Mouse (Mus musculus): Measurements from ENCODE around the gene Cdc42bpa. TPM values are rescaled to one million over a fixed set of nuclear protein-coding genes. Genes with fewer than 3 reads are reported as not detected.
A peak's percentile ranks its signal among the peaks of the same experiment; 100 is the strongest.
"Not testable (repeated sequence)": the region's sequence is repeated elsewhere in the genome, so short reads cannot be mapped to it uniquely, and the experiment has no call there.

The Cdc42bpa gene
- total RNA-seq, 2 experiments from 2014 or later = 19.1 to 25.7 TPM

DNA sequence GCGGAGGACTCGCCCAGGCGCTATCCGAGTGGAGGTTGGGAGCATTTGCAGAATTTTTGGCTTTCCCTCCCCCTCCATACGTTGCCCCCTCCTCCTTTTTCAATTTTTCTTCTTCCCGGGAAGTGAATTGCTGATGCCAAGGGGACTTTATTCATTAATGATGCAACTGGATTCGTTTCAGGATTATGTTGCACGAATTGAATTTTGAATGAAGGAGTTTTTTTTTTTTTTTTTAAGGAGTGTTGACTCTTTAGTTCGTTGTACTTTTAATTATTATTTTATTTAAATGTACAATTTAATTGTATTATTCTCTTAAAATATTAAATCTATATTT is 238 bp downstream of the Cdc42bpa start:
- no peak for DNase-seq (ENCODE audit: low spot score)

DNA sequence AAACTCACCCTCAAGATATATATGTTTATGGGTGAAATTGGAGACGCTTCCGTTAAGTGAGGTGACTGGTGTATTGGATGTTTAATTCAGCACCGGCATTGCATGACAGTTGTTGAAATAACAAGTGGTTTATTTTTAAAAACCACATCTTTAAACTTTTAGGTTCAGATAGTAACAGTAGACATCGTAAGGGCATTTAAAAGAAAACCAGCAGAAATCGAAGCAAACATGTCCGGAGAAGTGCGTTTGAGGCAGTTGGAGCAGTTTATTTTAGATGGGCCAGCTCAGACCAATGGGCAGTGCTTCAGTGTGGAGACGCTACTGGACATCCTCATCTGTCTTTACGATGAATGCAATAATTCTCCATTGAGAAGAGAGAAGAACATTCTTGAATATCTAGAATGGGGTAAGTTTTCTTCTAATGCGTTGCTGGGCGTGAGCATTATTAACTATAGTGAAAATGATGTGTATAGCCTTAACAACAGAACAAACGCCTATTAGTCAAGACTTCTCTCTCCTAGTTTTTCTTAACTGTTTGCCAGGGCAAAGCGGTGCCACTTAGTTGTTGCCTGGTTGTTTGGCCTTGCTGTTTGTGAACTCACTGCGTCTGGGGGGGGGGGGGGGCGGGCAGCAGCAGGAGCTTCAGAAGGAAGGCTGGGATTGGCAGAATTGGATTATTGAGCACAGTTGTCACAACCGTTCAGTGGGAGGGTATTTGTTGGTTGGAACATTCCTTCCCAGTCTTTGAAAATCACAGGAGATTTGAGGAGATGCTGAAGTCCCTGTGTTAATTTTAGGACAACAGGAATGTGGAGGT is 818 bp downstream of the Cdc42bpa start:
- no peak for DNase-seq (ENCODE audit: low spot score)

DNA sequence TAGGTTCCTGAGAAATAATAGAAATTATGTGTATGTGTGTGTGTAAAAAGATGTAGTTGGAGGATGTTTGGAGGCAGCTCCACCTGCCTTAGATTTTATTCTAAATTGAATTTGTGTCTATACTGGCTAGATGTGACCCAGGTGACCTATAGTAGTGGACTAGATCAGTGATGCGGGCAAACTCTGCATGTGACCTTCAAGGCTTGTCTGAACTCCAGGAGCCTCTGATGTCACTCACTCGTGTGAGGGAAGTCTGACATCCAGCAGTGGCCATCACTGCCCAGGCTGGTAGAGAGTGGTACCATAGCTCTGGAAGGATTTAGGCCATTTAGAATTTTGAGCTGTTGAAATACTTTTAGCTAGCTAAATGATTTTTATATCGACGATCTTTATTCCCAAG is 1.5 kb downstream of the Cdc42bpa start:
- DNase-seq (ENCODE audit: low spot score) = no peak

DNA sequence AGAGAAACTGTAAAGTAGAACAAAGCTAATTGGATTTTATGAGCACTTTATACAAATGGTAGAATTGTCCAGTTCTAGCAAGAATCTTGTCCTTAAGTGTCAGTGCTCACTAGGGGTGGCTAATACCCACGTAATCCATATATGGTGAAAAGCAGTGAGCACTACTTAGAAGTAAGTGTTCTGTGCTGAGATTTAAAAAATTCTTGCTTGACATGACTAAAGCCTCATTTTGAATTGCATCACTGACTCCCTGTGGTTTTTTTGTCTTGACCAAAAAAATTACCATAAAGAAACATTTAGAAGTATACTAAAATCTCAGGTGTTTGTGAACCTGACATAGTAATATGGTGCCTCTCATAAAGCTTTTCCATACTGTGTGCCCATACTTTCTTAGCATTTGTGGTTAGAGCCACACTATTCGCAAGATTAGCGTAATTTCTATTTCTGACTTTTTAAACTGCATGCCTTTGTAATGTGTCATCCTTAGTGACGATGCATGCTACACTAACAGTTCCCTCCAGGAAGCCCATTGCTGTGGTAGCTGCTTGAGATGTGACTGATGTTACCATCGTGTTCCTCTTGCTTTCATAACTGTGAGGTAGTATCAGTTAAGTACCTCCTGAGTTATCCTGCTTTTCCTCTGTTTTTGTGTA is 9.6 kb downstream of the Cdc42bpa start:
- DNase-seq (ENCODE audit: low spot score) = no peak

DNA sequence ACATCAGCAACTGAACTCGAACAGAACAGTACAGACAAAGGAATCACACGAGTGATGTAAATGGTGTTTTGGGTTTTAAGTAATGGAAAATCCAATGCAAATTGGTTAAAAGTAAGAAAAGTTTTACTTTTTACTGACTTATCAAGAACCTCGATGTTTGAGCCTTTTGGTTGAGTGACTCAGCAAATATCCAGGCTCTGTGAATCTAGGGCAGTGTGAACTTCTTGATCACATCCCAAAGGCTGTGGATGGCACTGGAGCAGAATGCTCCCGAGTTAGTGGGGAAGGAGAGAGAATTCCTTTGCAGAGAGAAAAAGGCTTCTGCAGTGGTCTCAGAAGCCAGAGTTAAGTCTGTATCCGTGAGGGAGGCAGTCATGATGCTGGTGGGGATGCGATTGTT is 14.7 kb downstream of the Cdc42bpa start:
- DNase-seq (ENCODE audit: low spot score) = no peak

DNA sequence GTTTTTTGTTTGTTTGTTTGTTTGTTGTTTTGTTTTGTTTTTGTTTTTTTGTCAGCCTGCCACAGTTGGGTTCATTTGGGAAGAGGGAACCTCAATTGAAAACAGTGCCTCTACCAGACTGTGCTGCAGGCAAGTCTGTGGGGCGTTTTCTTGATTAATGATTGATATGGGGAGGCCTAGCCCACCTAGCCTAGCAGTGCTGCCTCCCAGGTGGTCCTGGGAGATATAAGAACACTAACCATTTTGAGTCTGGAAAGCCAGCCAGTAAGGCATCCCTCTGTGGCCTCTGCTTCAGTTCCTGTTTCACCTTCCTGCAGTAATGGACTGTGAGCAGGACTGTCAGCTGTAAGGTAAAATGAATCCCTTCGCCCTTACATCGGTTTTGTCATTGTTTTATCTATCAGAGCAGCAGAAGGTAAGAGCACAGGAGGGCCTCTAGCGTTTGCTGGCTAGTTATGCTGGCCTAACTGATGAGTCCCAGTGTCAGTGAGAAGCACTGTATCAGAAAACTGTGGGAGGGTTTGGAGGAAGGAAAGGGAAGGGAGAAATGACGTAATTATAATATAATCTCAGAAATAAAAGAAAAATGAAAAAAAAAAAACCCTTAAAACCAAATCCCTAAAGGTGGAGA is 15.5 kb downstream of the Cdc42bpa start:
- no peak for DNase-seq (ENCODE audit: low spot score)

DNA sequence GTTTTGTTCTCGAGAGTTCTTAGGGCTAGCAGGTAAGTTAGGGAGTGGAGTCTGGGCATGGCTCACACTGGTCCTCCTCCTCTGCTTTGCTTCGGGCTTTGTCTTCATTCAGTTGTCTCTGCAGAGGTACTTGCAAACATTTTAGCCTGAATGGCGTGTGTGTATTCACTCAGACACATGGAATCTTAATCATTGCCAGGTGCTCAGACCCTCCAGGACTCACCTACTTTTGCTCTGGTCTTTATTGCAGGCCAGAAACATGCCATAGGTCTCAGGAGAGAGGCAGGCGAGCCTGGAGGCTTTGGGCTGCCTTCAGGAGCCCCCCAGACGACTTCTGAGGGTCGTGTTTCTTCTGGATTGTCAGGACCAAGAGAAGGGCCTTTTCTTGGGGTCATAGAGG is 17.2 kb downstream of the Cdc42bpa start:
- DNase-seq (ENCODE audit: low spot score) = no peak

DNA sequence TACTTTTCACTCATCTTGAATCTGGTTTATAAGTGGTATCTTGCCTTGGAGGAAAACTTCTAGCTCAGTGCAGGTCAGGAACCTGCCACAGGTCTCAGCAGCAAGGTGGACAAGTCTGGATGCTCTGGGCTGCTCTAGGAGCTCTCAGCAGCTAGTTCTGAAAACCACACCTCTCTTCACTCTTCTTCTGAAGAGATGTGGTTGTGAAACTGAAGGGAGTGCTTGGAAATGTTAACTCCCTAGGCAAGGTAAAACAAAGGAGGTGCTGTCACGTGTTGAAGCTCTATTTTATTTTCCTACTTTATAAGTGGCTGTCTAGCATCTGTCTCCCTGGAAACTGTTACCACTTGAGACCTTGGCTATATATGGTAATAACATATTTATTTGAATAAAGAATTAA is 18.5 kb downstream of the Cdc42bpa start:
- no peak for DNase-seq (ENCODE audit: low spot score)

DNA sequence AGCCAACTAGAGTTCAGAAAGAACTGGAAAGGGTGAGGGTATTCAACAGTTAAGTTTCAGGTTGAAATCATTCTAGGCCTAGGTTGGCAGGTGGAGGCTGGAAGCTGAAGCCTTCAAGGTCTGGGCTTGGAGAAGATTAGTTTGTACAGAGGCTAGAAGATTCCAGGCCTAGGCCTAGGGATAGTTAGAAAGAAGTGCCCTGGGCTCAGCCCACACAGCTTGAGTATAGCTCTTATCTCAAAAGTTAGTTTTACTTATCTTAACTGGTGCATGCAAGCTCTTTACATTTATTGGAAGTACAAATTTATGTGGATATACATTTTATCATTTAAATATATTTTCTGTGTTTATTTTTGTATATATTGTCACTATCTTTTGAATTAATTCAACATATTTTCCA is 21.4 kb downstream of the Cdc42bpa start:
- DNase-seq (ENCODE audit: low spot score) = no peak

DNA sequence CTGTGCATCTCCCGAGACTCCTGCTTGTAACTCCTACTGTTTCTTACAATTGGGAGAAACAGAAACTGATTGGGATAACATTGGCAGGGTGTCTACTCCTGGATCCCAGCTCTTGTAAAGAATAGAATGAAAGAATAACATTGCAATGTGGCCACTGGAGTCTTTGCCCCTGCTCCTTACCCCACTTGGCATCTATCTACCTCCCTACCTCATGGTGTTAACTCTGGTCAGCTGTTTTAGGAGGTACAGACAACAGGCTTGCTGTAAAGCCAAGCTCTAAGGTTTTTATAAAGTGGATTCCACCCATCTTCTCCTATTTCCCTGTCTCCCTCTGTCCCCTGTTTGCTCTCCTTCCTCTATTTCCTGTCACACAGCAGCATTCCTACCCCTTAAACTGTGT is 21.9 kb downstream of the Cdc42bpa start:
- DNase-seq (ENCODE audit: low spot score) = no peak

DNA sequence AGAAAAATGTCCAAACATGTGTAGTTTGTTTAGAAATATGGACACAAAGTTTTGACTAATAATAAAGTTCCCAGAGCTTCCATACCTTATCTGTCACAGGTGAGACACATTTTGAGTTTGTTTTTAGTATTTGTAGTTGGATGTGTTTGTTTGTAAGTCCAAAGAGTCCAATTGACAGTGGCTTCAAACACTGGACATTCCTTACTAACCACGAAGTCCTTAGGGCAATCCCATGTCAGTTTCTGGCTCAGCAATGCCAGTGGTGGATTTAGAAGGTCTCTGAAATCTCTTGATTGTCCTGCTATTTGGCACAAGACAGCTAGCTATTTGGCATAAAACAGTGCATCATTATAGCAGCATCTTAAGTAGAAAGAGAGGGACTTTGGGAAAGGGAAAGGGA is 22.7 kb downstream of the Cdc42bpa start:
- no peak for DNase-seq (ENCODE audit: low spot score)

DNA sequence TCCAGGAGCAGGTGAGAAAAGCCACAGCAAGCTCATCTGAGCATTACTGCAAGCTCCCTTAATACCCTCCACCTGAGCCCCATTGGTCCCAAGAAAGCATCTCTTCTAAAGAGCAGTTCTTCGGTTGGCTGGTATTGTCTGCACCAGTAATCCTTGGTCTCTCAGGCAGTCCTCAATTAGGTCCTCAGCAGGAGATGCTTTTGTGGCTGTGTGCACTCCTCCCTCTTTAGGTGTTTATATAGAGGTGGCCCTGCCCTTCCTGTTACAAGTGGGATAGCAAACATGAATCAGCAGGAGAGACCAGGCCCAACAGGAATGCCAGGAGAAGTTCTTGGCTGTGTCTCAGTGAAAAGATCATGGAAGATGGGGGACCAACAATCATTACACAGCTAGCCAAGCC is 23.9 kb downstream of the Cdc42bpa start:
- DNase-seq (ENCODE audit: low spot score) = no peak

DNA sequence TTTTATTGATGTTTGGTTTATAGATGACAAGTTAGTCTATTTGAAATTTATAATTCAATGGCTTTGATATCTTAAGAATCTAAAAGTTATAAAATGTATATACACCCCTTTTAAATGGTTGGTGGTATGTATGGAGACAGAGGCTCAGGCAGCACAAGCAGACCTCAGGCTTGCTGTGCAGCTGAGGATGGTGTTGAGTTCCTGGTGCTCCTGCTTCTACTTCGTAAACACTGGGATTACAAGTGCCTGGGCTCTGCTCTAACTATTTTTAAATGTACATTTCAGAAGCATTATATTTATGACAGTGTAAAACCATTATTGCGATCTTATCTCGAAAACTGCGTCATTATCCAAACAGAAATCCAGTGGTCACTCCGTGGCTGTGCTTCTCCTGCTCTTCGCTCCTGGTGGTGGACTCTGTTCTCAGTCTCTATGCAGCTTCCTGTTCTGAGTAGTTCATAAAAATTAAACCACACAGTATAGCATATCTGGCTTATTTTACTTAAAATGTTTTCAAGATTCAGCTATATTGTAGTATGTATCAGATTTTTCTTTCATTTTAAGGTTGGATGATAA is 31.5 kb downstream of the Cdc42bpa start:
- no peak for DNase-seq (ENCODE audit: low spot score)

DNA sequence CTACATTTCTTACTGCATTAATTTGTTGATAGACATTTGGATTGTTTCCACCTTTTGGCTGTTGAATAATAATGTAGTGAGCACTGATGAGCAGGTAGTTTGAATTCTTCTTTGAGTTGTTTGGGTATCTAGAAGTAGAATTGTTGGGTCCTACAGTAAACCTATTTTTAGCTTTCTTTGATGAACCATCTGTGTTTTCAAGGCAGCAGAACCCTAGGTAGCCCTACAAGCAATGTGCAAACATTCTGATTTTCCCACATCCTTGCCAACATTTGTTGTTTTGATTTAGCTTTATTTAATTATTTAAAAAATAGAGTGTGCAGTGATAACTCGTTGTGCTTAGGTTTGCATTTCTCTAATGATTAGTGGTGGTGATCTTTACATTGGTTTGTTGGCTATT is 32.0 kb downstream of the Cdc42bpa start:
- no peak for DNase-seq (ENCODE audit: low spot score)

DNA sequence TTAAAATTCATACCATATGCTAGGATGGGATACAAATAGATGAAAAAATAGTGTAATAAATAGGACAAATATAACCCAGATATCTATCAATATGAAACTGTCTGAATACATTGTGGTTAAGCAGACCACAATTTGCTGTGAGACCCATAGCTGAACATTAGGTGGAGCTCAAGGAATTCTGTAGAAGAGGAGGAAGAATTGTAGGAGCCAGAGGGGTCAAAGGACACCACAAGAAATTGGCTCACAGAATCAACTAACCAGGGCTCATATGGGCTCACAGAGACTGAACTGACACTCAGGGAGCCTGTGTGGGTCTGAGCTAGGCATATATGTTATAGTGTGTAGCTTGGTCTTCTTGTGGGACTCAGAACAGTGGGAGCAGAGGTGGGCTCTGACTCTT is 47.8 kb downstream of the Cdc42bpa start:
- no peak for DNase-seq (ENCODE audit: low spot score)

DNA sequence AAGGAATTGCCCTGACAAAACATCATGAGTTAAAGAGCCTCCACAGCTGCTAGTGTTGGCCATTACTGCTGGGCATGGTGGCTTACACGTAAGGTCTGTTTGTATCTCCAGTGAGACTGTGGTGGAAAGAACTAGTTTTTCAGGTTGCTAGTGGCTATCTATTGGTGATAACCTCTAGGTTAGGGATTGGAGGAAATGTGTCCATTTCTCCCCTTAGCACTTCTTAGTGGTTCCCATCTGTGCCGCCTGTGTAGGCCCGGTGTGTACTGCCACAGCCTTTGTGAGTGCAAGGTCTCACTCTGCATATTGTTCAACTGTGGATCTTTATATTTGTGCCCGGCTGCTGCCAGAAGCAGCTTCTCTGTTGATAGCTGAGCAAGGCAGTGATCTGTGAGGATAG is 53.2 kb downstream of the Cdc42bpa start:
- DNase-seq (ENCODE audit: low spot score) = no peak

DNA sequence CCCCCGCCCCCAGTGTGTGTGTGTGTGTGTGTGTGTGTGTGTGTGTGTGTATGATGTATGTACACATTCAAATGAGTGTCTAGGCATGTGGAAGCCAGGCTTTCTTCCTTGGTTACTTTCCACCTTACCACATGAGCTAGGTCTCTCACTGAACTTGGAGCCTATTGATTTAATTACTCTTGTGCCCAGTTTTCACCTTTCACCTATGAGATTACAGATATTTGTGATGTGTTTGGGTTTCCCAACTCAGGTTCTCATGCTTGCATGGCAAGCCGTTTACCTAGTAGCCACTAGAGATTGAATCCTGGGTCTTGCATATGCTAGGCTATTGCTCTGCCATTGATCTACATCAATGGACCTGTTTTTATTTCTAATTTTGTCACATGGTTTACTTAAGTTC is 57.9 kb downstream of the Cdc42bpa start:
- no peak for DNase-seq (ENCODE audit: low spot score)

DNA sequence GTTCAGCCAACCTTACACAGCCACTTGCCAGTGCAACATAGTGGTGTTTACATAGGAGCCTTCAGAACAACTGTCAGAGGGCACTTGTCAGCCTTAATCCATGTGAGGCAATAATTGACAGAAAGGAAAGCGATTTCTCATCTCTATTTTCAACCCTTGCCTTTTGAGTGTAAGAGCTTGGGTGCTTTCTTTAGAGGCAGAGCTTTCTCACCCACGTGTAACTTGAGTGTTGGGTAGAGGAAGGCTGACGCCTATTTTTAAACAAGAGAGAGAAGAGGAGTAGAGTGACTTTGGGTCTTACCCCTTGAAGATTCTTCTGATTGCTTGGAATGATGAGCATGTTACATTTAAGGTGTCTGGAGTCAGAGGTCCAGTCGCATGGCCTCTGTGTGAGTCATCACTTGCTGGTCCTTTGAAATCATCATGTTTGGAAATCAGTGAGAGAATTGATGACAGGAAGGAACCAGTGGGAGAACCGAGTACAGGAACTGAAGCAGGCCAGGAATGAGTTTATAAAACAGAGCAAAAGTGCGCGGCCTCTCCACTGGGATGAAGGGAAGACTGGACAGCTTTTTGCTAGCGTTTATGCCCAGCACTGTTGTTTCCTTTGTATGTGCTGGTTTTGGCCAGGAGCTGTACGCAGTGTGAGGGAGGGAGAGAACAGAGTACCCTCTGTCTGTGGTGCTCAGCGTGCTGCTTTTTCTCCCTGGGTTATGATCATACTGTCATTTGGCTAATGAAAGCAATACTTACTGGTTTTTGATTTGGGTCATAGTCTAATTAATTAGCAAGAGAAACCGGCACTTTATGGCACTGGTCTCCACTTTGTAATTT is 61.4 kb downstream of the Cdc42bpa start:
- peak; percentile 12 for DNase-seq (ENCODE audit: low spot score)

DNA sequence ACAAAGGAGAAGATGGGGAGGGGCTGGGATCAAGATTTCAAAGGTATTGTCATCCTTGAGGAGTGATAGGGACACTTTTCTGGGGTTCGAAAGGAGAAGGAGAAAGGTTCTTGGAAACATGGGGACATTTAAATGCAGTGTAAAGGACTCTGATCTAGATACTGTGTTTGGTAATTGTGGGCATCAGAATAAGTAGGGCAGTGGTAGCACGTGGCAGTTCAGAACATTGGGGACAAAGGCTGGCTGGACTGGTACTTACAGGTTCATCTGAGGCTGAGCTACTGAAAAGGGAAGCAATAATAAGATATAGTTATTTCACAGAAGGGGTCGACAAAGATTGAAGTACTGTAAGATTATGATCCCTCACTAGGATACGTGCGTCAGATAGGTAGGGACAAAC is 63.2 kb downstream of the Cdc42bpa start:
- no peak for DNase-seq (ENCODE audit: low spot score)

DNA sequence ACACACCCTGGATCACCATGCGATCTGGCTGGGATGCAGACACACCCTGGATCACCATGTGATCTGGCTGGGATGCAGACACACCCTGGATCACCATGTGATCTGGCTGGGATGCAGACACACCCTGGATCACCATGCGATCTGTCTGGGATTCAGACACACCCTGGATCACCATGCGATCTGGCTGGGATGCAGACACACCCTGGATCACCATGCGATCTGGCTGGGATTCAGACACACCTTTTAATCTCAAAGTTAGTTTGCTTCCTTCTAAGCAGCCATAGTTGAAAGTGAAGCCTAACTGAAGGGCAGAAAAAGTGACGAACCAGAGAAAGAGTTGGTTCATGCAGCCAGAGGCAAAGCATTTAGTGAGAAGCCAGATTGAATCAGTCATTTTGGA is 69.6 kb downstream of the Cdc42bpa start:
- not testable (repeated sequence) for DNase-seq (ENCODE audit: low spot score)

DNA sequence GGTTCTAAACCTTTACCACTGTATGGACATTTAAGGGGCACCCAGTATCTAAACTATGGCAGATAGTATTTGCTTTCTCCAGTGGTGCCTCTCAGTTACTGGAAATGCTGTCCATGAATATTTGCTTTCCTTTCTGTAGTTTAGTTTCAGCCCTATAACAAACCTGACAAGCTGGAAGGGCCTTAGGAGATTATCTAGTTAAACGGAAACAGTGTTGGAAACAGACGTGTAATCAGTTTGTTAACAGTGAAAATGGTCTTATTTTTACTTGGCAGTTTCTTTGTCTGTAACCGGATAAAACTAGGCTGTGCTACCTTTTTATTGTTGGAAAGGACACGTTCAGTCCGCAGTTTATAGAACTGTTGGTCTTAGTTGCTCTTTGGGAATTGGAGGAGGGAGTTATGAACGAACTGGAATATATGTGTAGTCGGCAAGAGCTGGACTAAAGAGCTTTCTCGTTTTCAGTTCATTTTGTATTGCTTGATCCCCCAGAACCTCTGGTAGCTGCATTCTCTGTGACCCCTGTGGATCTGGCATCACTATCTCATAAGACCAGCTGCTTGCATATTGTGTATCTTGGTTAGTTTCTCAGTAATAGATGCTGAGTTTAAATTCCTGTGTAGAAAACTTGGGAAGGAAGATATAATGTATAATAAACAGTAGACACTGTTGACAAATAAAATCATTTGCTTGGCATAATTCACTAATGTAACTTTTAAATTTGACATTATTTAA is 70.5 kb downstream of the Cdc42bpa start:
- DNase-seq (ENCODE audit: low spot score) = no peak

All from gastrocnemius, adult 18-20 months (tissue).